Mouse (Mus musculus) layer of hippocampus, adult 9-11 months (tissue): ENCODE data around the gene Usp47.
A peak's percentile ranks its signal among the peaks of the same experiment; 100 is the strongest.
"Not testable (repeated sequence)": the region's sequence is repeated elsewhere in the genome, so short reads cannot be mapped to it uniquely, and the experiment has no call there.

Experiments used
- DNase-seq: peaks from one replicate; pipeline ENCODE4 v3.0.0; 2022

The Usp47 gene

DNA sequence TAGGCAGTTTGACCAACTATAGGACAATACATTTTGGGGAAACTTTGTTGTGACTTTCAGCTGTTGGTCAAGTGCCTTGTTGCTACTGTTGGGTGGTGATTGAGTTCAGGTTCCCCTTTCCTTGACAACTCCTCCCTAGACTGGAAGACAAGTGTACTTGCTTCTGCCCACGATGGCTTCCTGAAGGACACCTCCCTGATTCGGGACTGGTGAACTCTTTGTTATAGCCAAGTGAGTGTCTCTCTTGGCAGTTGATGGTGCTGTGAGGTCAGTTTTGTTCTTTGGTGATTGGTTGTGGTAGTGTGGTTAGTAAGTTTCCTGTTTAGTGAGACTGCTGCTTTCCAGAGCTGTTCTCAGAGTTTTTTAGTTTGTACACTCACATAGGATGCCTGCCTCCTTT, 19.5 kb downstream of the Usp47 start:
- DNase-seq: no peak

- DNase-seq: no peak
These were observed 21.9 kb downstream of the Usp47 start for GRCm38 (mm10) chr7:112045249-112045648.

GRCm38 (mm10) chr7:112045794-112046388, 22.6 kb downstream of the Usp47 start:
- no peak for DNase-seq

GRCm38 (mm10) chr7:112048643-112049042, 25.3 kb downstream of the Usp47 start:
- DNase-seq: no peak

GRCm38 (mm10) chr7:112053667-112054066, 30.4 kb downstream of the Usp47 start:
- no peak for DNase-seq

DNA sequence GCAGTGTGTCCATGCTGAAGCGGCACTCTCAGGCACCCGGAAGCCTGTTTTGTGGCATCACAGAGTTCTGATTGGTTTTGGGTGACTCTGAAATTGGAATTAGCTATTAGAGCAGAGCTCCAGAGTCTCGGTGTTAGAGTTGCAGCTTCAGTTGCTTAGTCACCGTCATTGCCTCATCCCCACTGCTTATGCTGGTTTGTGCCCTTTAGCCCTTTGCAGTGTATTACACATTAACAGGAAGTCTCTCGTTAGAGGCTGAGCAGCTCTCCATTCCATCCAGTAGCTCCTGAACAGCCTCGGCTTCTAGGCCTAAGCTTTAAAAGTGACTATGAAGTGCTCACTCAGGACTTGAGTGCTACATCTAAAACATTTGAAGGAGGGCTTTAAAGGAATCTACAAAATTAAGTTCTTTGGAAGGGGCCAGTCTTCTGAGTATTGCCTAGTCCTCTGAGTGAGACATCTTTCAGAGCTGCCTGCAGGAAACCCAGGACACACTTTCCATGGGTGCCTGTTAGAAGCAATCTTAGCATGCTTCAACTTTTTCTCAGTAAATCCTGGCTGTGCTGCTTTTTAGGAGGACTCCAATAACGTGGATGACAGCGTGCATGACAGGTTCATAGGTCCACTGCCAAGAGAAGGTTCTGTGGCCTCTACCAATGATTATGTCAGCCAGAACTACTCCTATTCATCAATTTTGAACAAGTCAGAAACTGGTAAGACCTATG, 32.8 kb downstream of the Usp47 start:
- no peak for DNase-seq

- DNase-seq: no peak
These were observed 51.6 kb downstream of the Usp47 start for GRCm38 (mm10) chr7:112074868-112075267.

DNA sequence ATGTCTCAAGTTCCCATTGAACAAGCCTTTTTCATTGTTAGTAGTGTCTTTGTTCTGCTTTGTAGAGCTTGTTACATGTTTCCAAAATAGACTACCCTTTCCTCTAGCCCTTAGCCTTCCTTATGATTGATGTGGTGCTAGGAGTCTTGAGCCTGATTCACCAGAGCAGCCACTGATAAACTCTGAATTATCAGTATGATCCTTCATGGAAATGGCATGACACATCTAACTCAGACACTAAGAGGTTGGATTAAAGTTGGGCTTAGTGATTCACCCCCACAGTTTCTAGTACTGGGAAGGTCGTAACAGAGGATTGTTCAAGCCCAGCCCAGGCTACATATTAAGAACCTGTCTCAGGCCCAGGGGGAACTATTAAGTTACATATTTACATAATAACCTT, 59.3 kb downstream of the Usp47 start:
- DNase-seq: no peak

GRCm38 (mm10) chr7:112084222-112084621, 60.9 kb downstream of the Usp47 start:
- DNase-seq: no peak

DNA sequence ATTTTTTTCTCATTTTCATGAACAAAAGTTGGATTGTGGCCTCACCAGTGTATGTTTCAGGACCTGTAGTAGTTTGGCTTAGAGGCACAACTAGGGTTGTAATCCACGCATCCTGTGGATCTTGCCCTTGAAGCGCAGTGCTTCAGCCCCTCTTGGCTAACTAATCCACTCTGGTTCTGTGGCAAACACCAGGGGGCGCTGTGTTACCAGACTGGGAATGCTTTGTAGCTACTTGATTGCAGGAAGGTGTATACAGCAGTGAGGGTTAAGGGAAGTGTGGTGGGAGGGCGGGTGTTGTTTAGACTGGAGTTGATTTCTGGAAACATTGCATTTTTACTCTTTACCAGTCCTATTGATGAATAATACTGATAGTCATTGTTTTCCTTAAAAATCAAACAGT, 61.8 kb downstream of the Usp47 start:
- peak; percentile 70 for DNase-seq

DNA sequence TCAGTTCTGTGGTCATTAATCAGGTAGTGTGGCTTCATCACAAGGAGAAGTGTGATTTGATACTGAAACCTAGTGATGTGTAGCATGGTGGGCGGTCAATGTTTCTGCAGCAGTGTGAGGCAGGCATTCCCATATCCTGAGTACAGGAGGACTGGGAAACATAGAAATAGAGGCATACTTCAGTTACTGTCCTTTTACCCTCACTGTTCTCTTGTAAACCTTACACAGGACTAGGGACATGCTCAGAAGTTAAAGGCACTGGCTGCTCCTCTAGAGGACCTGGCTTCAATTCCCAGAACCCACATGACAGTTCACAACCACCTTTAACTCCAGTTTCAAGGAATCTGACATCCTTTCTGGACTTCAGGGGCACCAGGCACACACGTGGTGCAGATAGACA, 62.9 kb downstream of the Usp47 start:
- no peak for DNase-seq

- not testable (repeated sequence) for DNase-seq
These were observed 71.6 kb downstream of the Usp47 start for GRCm38 (mm10) chr7:112094923-112095322.

DNA sequence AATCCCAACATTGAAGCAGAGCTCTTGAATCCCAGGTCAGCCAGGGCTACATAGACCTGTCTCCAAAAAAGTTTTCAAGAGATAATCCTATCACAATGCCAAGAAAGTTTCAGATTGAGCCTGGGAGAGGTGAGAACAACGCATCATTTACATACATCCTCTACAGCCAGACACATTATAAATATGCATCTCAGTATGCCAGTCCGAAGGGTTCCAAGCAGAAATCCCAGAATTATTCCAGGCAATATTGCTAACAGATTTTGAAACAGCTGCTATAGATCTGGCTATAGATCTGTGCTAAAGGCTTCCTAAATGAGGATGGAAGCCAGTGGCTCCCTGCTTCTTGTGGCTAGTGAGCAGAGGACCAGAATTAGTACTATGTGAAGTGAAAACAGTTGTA, 77.6 kb downstream of the Usp47 start:
- peak; percentile 34 for DNase-seq

- DNase-seq: no peak
These were observed 79.6 kb downstream of the Usp47 start for GRCm38 (mm10) chr7:112102933-112103332.

- DNase-seq: no peak
These were observed 80.5 kb downstream of the Usp47 start for GRCm38 (mm10) chr7:112103816-112104215.

- DNase-seq: no peak
These were observed 85.5 kb downstream of the Usp47 start for GRCm38 (mm10) chr7:112108757-112109156.

- no peak for DNase-seq
These were observed 87.5 kb downstream of the Usp47 start for GRCm38 (mm10) chr7:112110638-112111372.

DNA sequence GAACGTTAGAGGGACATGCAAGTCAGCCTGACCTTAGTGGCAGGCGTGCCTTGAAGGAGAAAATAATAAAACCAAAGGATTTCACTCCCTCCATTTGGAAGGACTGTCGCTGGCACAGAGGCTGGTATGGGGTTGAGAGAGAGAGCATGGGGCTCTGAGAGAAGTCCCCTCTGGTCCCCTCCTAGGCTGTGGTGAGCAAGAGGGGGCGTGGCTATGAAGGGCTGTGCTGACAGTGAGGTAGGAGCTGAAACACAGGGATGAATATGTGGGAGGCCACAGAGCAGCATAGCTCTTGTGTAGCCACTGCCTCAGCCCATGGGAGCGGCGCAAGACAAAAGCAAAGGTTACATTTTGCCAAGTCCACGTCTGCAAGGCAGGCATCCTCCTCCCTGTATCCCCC, 94.2 kb downstream of the Usp47 start:
- no peak for DNase-seq

DNA sequence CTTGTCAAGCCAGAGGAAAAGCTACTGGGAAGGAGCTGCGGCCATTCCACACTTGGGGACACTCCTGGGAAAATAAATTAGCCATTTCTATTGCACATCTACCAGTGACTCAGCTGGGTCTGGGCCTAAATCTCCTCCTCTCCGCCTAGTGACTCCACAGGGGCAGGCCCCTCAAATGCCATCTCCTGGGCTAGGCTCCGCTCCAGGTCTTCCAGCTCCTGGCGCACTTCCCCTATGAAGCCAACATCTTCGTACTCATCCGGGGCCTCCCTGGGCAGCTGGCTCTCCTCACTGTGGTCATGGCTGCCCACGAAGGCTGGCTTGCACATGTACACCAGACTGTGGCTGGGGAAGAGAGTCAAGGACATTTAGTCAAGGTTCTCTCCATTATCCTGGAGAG, 94.8 kb downstream of the Usp47 start:
- no peak for DNase-seq

- no peak for DNase-seq
These were observed 95.9 kb downstream of the Usp47 start for GRCm38 (mm10) chr7:112119248-112119647.

DNA sequence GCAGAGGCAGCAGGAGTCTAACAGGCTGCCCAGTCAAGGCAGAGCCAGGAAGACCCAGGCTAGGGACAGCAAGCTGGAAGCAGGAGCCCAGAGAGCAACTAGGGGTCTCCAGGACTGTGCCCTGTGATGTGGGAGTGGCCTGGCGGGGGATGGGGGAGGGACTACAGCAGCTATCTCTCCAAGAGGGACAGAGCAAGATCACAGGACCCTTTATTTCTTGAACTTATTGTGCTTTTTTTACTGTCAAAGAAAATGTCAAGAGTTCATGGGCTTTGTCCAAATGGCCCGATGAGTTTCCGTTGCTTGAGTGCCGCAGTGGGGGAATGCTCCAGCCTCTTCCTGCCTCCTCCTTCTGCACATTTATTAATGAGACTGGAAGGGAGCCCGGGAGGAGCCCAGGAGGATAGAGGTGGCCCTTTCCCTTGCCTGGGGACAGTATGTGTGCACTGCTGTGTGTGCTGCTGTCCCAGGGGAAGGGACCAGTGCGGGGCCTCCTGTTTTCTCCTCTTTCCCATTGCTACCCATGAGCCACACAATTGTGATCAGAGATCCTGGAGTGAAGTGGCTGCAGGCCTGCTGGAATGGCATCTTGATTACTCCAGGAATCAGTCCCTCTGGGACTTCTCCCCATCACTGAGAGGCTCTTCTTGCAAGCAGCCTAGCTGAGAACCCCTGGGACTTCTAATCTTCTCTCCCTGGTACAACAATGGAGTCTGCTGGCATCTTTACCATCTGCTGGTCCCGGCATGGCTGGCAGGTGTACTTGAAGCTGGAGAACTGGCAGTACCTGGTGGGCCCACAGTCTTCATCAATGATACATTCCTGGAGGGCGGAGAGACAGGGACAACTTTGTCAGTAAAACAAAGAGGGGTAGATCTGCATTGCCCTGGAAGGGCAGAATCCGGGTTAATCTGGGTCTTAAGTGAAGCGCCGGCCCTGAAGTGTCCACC, 97.8 kb downstream of the Usp47 start:
- no peak for DNase-seq

- no peak for DNase-seq
These were observed 98.7 kb downstream of the Usp47 start for GRCm38 (mm10) chr7:112121866-112122500.
